Mouse (Mus musculus) lung, adult 2 months (tissue): ENCODE measurements around the gene Dnmbp. TPM values are rescaled to one million over a fixed set of nuclear protein-coding genes. Genes with fewer than 3 reads are reported as not detected.

Source experiments
- DNase-seq: peaks from one replicate; pipeline ENCODE4 v3.0.0; 2022
- H3K4me1 ChIP-seq: fragments of 200-500 bp; 2 replicates; pipeline ENCODE4 v1.6.1; 2011; ENCODE audit warnings: low read length; ENCODE audit not compliant: control insufficient read depth, insufficient read depth
- H3K4me3 ChIP-seq: fragments of 200-500 bp; replicated peaks from 2 replicates; pipeline ENCODE3; 2011; ENCODE audit warnings: low read depth, mild to moderate bottlenecking, control low read depth, low read length; ENCODE audit errors: extremely low read depth
- CTCF ChIP-seq: fragments of 200-500 bp; IDR thresholded peaks from 2 replicates; pipeline ENCODE4 v1.5.1; 2011; ENCODE audit warnings: mild to moderate bottlenecking, low read length, control low read depth; ENCODE audit not compliant: insufficient read depth
- POLR2A ChIP-seq: fragments of 200-500 bp; IDR thresholded peaks from 2 replicates; pipeline ENCODE4 v1.6.1; 2011; ENCODE audit warnings: low read depth, mild to moderate bottlenecking, control low read depth, low read length, borderline replicate concordance; ENCODE audit errors: extremely low read depth
- WGBS: fragments of 180-500 bp; shearing (Covaris S2); methylation state at CpG from one replicate; pipeline ENCODE4 v1.1.7; 2018; 5-methylcytosine and 5-hydroxymethylcytosine counted together
- polyA plus RNA-seq: library from polyadenylated mRNA; depleted of rRNA; stranded (reverse); fragments of >200 nt; gene quantifications from 2 replicates; pipeline ENCODE4 v1.2.3, GENCODE M21; 2012; rRNA removed

Dnmbp gene
- polyA plus RNA-seq, 1 experiment = 18.6 TPM

GRCm38 (mm10) chr19:43797216-43797615, 142.8 kb downstream of the Dnmbp start:
- no peak for TF ChIP-seq POLR2A
- no peak for TF ChIP-seq CTCF
- no peak for DNase-seq
- WGBS = 67% methylated on average over 5 of the region's 5 CpGs
- Histone ChIP-seq H3K4me3 (no peak overlapping the region), H3K4me1 (no peaks in the 10 kb centered on the region)

Other genes with a start within 250 kb of the Dnmbp start
- 2.6 and 4.8 TPM in 2 replicates for gene Cutc, start 187.2 kb downstream of the Dnmbp start, polyA plus RNA-seq
- gene Cox15, start 187.2 kb downstream of the Dnmbp start, polyA plus RNA-seq = 7.8 and 10.4 TPM in 2 replicates
- gene Abcc2, start 158.0 kb downstream of the Dnmbp start, polyA plus RNA-seq = 0.01 and 0.13 TPM in 2 replicates
- gene Cpn1, start 46.4 kb upstream of the Dnmbp start, polyA plus RNA-seq = 4.3 and 5.0 TPM in 2 replicates
- 0.53 and 0.65 TPM in 2 replicates for gene Cyp2c23, start 89.0 kb upstream of the Dnmbp start, polyA plus RNA-seq
- gene Erlin1, start 129.6 kb upstream of the Dnmbp start, polyA plus RNA-seq = 6.5 and 7.0 TPM in 2 replicates
- gene Chuk, start 167.3 kb upstream of the Dnmbp start, polyA plus RNA-seq = 10.2 and 16.1 TPM in 2 replicates
- gene Cwf19l1, start 195.7 kb upstream of the Dnmbp start, polyA plus RNA-seq = 3.6 and 7.5 TPM in 2 replicates
- gene Bloc1s2, start 206.3 kb upstream of the Dnmbp start, polyA plus RNA-seq = 15.5 and 19.7 TPM in 2 replicates